Mouse (Mus musculus) midbrain, postnatal 0 days (tissue): Measurements from ENCODE around the gene Mrps35. TPM values are rescaled to one million over a fixed set of nuclear protein-coding genes. Genes with fewer than 3 reads are reported as not detected.

Source experiments
- ATAC-seq: fragments of 200-750 bp; cut with Nextera tagmentation; 2 replicates; pipeline ENCODE4 v1.8.0; 2017; ENCODE audit warnings: moderate number of reproducible peaks, mild to moderate bottlenecking, moderate TSS enrichment, moderate library complexity; ENCODE audit not compliant: low FRiP score
- DNase-seq: peaks from one replicate; pipeline ENCODE4 v3.0.0-alpha.2; 2015; ENCODE audit warnings: low spot score
- H3K27ac ChIP-seq: fragments of 300-500 bp; sonication (generic); 2 replicates; pipeline ENCODE4 v1.5.1; 2014; ENCODE audit warnings: low read depth, mild to moderate bottlenecking, low read length, mixed read lengths
- H3K27me3 ChIP-seq: fragments of 300-500 bp; sonication (generic); 2 replicates; pipeline ENCODE4 v1.6.1; 2014; ENCODE audit warnings: low read length, control low read depth, mixed read lengths; ENCODE audit not compliant: insufficient read depth
- H3K36me3 ChIP-seq: fragments of 300-500 bp; sonication (generic); 2 replicates; pipeline ENCODE4 v1.6.1; 2014; ENCODE audit warnings: low read length, control low read depth, mixed read lengths; ENCODE audit not compliant: insufficient read depth
- H3K4me1 ChIP-seq: fragments of 300-500 bp; sonication (generic); 2 replicates; pipeline ENCODE4 v1.6.1; 2014; ENCODE audit warnings: mild to moderate bottlenecking, control low read depth, antibody characterized with exemption, low read length, mixed read lengths; ENCODE audit not compliant: insufficient read depth
- H3K4me2 ChIP-seq: fragments of 300-500 bp; sonication (generic); 2 replicates; pipeline ENCODE4 v1.6.1; 2014; ENCODE audit warnings: low read depth, mild to moderate bottlenecking, low read length, mixed read lengths; ENCODE audit not compliant: poor library complexity, severe bottlenecking
- H3K4me3 ChIP-seq: fragments of 300-500 bp; sonication (generic); 2 replicates; pipeline ENCODE4 v1.5.1; 2014; ENCODE audit warnings: low read depth, mild to moderate bottlenecking, low read length, moderate library complexity
- H3K9ac ChIP-seq: fragments of 300-500 bp; sonication (generic); replicated peaks from 2 replicates; pipeline ENCODE4 v1.6.1; 2014; ENCODE audit warnings: mild to moderate bottlenecking, low read length, moderate library complexity, mixed read lengths; ENCODE audit not compliant: poor library complexity, severe bottlenecking
- H3K9me3 ChIP-seq: fragments of 300-500 bp; sonication (generic); 2 replicates; pipeline ENCODE4 v1.6.1; 2016; ENCODE audit warnings: low read length, control low read depth
- CTCF ChIP-seq: IDR thresholded peaks from 2 replicates; pipeline ENCODE4 v1.5.1; 2016; ENCODE audit warnings: antibody characterized with exemption, mild to moderate bottlenecking
- WGBS: fragments of 180-500 bp; shearing (Covaris S2); extraction: QIAGEN DNeasy Blood & Tissue Kit; methylation state at CpG from one replicate; pipeline ENCODE4 v1.1.7; 2014; 5-methylcytosine and 5-hydroxymethylcytosine counted together
- polyA plus RNA-seq: library from polyadenylated mRNA; unstranded; fragments of >200 nt; fragmentation: Nextera tagmentation; extraction: Ambion mirVana; gene quantifications from 2 replicates; pipeline ENCODE4 v1.2.1, GENCODE M21; 2015
- total RNA-seq: library from RNA; depleted of rRNA; stranded (reverse); fragments of >200 nt; gene quantifications from 2 replicates; pipeline ENCODE4 v1.2.3, GENCODE M21; 2014; rRNA removed

The Mrps35 gene
- total RNA-seq (8.9 and 9.4 TPM in 2 replicates), polyA plus RNA-seq (61.0 and 72.6 TPM in 2 replicates)

DNA sequence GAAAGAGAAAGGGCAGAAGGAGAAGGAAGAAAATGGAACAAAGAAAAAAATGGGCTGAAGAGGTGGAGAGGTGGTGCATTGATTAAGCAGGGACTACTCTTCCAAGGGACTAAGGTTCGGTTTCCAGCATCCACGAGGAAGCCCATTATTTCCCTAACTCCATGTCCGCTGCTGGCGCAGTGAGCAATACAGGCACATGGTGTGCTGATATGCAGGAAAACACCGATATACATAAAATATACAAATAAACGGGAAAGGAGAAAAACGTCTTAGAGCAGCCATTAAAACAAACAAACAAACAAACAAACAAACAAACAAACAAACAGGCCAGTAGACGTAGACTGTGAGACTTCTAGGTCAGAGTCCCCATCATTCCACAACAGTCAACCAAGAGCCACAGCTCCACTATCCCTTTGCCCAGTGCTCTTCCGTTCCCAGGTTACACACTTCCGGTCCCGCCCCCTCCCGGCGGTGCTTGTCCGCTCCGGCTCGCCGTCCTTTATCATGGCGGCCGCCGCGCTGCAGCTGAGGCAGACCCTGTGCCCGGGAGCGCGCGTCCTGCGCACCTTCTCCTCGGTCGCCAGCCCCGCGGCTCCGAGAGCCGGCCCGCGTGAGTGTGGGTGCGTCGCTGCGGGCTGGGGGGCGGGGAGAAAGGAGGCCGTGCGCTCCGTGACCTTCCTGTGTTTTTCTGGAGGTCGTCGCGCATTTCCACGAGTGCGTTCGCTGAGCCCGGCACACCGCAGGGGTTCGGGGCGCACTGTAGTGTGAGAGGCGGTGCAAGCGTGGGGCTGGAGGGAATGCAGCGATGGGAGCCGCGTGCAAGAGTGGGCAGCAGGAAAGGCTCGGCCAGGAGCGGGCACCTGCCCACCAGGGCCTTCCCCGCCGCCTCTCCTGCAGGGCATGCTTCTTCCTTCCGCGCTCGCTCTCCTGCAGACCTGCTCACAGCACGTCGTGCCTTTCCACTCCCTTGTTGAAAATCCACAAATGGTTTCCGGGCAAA, at the start of gene Mrps35:
Gene Mrps35, plus strand, starts transcription at position 474 of the 1,000 bp plus-strand sequence.
- Histone ChIP-seq H3K9me3 (no peaks in the 10 kb centered on the region), H3K9ac (peak within 1 kb of the TSS; percentile 95), H3K4me1 (peaks cover 6% of the 10 kb centered on the region; the same call in 1 of the 2 replicates), H3K4me2 (peak within 1 kb of the TSS; percentile 68), H3K4me3 (peak within 1 kb of the TSS; percentile 75), H3K36me3 (peaks cover 5% of the 10 kb centered on the region; the same call in 1 of the 2 replicates), H3K27me3 (no peaks in the 10 kb centered on the region; the same call in 1 of the 2 replicates), H3K27ac (peak within 1 kb of the TSS; percentile 92)
- peak; percentile 99 for ATAC-seq
- 4% methylated on average over 66 of the region's 66 CpGs for WGBS
- TF ChIP-seq CTCF: peak; percentile 50
- peak; percentile 95 for DNase-seq

DNA sequence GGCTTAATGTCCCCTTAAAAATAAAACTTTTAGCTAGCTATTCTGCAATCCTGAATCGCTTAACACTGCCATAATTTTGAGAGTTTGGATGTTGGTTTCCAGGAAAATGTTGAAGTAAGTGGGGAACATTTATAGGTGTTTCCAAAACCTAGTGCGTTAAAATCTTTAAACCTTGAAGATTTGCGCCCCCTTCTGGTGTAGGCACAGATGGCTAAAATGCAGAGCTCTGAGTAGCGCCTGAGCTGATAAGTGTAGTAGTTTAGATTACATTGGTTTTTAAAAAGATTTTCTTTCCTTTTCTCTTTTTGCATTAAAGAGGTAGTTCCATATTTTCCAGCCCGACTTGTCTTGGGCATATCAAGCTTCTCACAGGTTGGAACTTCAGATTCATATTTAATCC, 48.3 kb upstream of the Mrps35 start:
- DNase-seq (peak; percentile 76), ATAC-seq (no peak)
- Histone ChIP-seq H3K36me3 (no peaks in the 10 kb centered on the region), H3K9me3 (no peaks in the 10 kb centered on the region), H3K27me3 (no peaks in the 10 kb centered on the region), H3K4me2 (no peak overlapping the region), H3K4me3 (no peak overlapping the region), H3K27ac (no peak overlapping the region), H3K4me1 (no peaks in the 10 kb centered on the region), H3K9ac (no peak overlapping the region)
- WGBS: 44% methylated on average over 5 of the region's 5 CpGs
- TF ChIP-seq CTCF: peak; percentile 79

DNA sequence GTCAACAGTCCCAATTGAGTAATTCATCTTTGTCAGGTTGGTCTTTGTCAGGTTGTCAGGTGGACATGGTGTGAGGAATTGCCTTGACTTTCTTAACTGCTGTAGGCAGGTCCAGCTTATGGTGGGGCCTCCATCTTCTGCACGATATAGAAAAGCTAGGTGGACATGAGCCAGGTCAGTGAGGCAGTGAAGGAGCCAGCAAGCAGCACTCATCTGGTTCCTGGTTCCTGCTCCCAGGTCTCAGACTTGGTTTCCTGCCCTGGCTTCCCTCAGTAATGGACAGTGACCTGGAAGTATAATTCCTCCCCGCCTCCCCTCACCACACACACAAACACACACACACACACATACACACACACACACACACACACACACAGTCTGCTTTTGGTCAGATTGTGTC, 47.2 kb upstream of the Mrps35 start:
- Histone ChIP-seq H3K9me3 (no peaks in the 10 kb centered on the region), H3K36me3 (no peaks in the 10 kb centered on the region), H3K4me2 (no peak overlapping the region), H3K4me3 (no peak overlapping the region), H3K27me3 (no peaks in the 10 kb centered on the region), H3K9ac (no peak overlapping the region), H3K27ac (no peak overlapping the region), H3K4me1 (no peaks in the 10 kb centered on the region)
- DNase-seq (no peak), ATAC-seq (no peak)
- WGBS: 58% methylated on average over 2 of the region's 2 CpGs
- TF ChIP-seq CTCF: no peak

DNA sequence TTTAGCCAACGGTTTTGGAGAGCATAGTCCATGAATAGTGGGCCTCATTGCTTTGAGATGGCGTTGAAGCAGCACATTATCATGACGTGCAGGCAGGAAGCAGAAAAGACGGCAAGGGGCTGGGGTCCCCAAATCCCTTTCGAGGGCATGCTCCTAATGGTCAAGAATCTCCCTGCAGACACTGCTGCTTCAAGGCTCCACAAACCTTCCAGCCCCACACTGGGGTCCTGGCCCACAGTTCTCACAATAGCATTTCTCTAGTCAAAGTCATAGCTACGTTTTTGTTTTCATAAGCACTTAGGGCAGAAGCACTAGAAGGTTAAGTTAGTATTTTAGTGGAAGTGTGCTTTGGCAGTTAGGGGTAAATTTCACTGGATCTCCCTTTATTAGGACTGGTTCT, 46.7 kb upstream of the Mrps35 start:
- ATAC-seq (no peak), DNase-seq (no peak)

DNA sequence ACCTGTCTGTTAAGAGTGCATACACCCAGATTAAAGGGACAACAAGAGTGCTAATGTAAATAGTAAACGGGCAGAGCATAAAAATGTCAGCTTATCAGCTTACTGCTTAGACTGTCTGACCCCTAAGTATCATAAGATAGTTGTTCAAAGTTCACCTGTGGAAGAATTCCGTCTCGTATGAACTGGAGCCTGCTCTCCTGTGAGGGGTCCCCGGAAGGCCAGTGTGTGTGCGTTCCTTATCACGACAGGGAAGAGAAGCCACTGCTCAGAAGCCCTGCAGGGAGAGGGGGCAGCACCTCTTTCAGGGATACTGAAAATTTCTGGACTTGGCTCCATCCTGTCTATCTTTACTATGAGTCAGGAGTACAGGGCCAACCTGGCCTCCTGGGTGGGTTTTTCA, 45.6 kb upstream of the Mrps35 start:
- TF ChIP-seq CTCF: no peak
- Histone ChIP-seq H3K36me3 (no peaks in the 10 kb centered on the region), H3K9me3 (no peaks in the 10 kb centered on the region), H3K4me1 (no peaks in the 10 kb centered on the region), H3K4me2 (no peak overlapping the region), H3K4me3 (no peak overlapping the region), H3K9ac (no peak overlapping the region), H3K27ac (no peak overlapping the region), H3K27me3 (no peaks in the 10 kb centered on the region)
- WGBS: 90% methylated on average over 6 of the region's 6 CpGs
- DNase-seq: no peak
- ATAC-seq: no peak

More for the DNA sequence above, 46.7 kb upstream of the Mrps35 start:
- Histone ChIP-seq H3K36me3 (no peaks in the 10 kb centered on the region), H3K9me3 (no peaks in the 10 kb centered on the region), H3K4me2 (no peak overlapping the region), H3K27ac (no peak overlapping the region), H3K4me3 (no peak overlapping the region), H3K27me3 (no peaks in the 10 kb centered on the region), H3K4me1 (no peaks in the 10 kb centered on the region), H3K9ac (no peak overlapping the region)
- no peak for TF ChIP-seq CTCF
- 77% methylated on average over 6 of the region's 6 CpGs for WGBS

DNA sequence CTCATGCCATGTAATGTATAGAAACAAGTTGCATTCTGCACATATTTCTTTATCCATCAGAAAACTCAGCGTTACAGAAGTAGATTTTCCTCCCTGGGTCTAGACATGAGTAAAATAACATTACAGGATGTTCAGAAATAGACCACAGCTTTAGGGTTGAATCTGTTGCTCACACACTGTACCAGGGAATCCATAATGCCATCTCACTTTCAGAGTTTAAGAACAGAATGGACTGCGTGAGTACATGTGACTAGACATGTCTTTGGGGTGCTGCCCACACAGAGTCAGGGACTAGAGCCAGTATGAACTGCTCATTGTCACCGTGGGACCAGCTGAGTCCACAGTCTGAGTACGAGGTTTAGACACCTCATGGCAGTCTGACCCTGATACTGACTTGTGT, 43.9 kb upstream of the Mrps35 start:
- DNase-seq (no peak), ATAC-seq (no peak)
- 90% methylated on average over 4 of the region's 4 CpGs for WGBS

More for the DNA sequence above, 43.9 kb upstream of the Mrps35 start:
- H3K4me2 ChIP-seq: no peak overlapping the region
- H3K4me1 ChIP-seq: no peaks in the 10 kb centered on the region
- TF ChIP-seq CTCF: no peak
- no peaks in the 10 kb centered on the region for H3K36me3 ChIP-seq
- H3K4me3 ChIP-seq: no peak overlapping the region
- no peaks in the 10 kb centered on the region for H3K27me3 ChIP-seq
- H3K27ac ChIP-seq: no peak overlapping the region
- H3K9me3 ChIP-seq: no peaks in the 10 kb centered on the region
- H3K9ac ChIP-seq: no peak overlapping the region
